Mouse (Mus musculus) megakaryocyte, embryonic 14.5 days (primary cell): ENCODE data around the gene Sh3bgrl3. TPM values are rescaled to one million over a fixed set of nuclear protein-coding genes. Genes with fewer than 3 reads are reported as not detected.

Experiments used
- H3K27me3 ChIP-seq: replicated peaks from 2 replicates; pipeline ENCODE3; 2012; ENCODE audit warnings: inconsistent platforms
- H3K36me3 ChIP-seq: replicated peaks from 2 replicates; pipeline ENCODE3; 2012; ENCODE audit warnings: low read length, inconsistent platforms, mixed read lengths
- H3K4me1 ChIP-seq: 2 replicates; pipeline ENCODE4 v1.6.1; 2012; ENCODE audit warnings: inconsistent platforms
- H3K4me3 ChIP-seq: replicated peaks from 2 replicates; pipeline ENCODE3; 2012; ENCODE audit warnings: moderate library complexity, mild to moderate bottlenecking, inconsistent platforms
- H3K9me3 ChIP-seq: 2 replicates; pipeline ENCODE4 v1.6.1; 2012; ENCODE audit warnings: inconsistent platforms
- FLI1 ChIP-seq: IDR thresholded peaks from 2 replicates; pipeline ENCODE4 v1.6.1; 2012; ENCODE audit warnings: low read length, inconsistent platforms, mixed read lengths
- GATA1 ChIP-seq: IDR thresholded peaks from 3 replicates; pipeline ENCODE4 v1.6.1; 2012; ENCODE audit warnings: mixed read lengths, low read length, inconsistent platforms, borderline replicate concordance
- polyA plus RNA-seq: library from polyadenylated mRNA; stranded (reverse); fragments of >175 nt; gene quantifications from 2 replicates; pipeline ENCODE4 v1.2.3, GENCODE M21; 2012; ENCODE audit warnings: low replicate concordance; ENCODE audit not compliant: insufficient read depth

Sh3bgrl3 gene
- polyA plus RNA-seq, 1 experiment, result 1,646 TPM

GRCm38 (mm10) chr4:134113356-134113994, 15.1 kb downstream of the Sh3bgrl3 start:
- peaks cover 55% of the 10 kb centered on the region for H3K36me3 ChIP-seq

DNA sequence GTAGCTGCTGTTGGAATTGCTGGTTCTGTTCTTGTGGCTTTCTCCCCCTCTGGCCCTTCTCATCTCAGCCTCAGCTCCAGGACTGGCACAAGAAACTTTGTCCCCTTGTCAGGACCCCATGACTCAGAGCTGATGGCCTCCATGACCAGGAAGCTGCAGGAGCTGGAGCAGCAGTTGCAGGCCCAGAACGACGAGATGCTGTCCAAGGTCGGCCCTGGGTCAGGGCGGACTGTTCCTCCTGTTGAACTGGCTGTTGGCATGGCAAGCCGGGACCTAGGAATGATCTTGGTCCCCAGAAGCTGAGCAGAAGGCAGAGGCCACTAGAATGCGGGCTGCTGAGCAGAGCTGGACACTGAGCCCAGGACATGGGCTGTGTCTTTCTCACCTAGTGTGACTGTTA, 16.2 kb downstream of the Sh3bgrl3 start:
- Histone ChIP-seq H3K9me3 (no peaks in the 10 kb centered on the region), H3K36me3 (peaks cover 54% of the 10 kb centered on the region), H3K27me3 (no peaks in the 10 kb centered on the region), H3K4me3 (peak overlapping the region; percentile 85), H3K4me1 (peaks cover 100% of the 10 kb centered on the region)
- no peak for TF ChIP-seq GATA1
- TF ChIP-seq FLI1, result no peak

More at GRCm38 (mm10) chr4:134113356-134113994, 15.1 kb downstream of the Sh3bgrl3 start:
- H3K4me1 ChIP-seq, result peaks cover 100% of the 10 kb centered on the region
- H3K9me3 ChIP-seq, result no peaks in the 10 kb centered on the region
- no peaks in the 10 kb centered on the region for H3K27me3 ChIP-seq
- TF ChIP-seq FLI1 (no peak), GATA1 (no peak)
- H3K4me3 ChIP-seq, result peak overlapping the region; percentile 85

DNA sequence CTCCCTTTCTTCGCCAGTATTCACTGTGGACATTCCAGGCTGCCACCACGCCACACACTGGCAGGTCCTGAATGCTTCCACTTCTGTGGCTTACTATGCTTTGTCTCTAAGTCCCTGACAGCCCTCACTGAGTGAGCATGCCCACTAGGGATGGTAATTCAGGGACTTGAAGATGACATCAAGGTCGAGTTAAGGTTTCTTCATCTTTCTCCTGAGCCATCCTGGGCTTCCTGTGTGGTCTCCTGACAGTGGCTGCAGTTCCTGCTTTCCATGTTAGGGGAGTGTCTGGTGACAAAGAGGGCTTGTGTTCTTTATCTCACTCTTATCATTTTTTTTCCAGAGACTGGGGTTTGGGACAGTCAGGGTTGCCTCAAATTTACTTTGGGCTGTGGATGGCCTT, 17.9 kb downstream of the Sh3bgrl3 start:
- Histone ChIP-seq H3K36me3 (peaks cover 49% of the 10 kb centered on the region), H3K27me3 (no peaks in the 10 kb centered on the region), H3K4me1 (peaks cover 100% of the 10 kb centered on the region), H3K9me3 (no peaks in the 10 kb centered on the region), H3K4me3 (peak overlapping the region; percentile 64)
- TF ChIP-seq FLI1, result no peak
- no peak for TF ChIP-seq GATA1

GRCm38 (mm10) chr4:134108196-134108595, 20.4 kb downstream of the Sh3bgrl3 start:
- Histone ChIP-seq H3K36me3 (peaks cover 38% of the 10 kb centered on the region), H3K9me3 (no peaks in the 10 kb centered on the region), H3K27me3 (no peaks in the 10 kb centered on the region), H3K4me1 (peaks cover 91% of the 10 kb centered on the region), H3K4me3 (peak overlapping the region; percentile 79)
- TF ChIP-seq FLI1 (no peak), GATA1 (no peak)

GRCm38 (mm10) chr4:134107730-134108129, 20.9 kb downstream of the Sh3bgrl3 start:
- Histone ChIP-seq H3K27me3 (no peaks in the 10 kb centered on the region), H3K9me3 (no peaks in the 10 kb centered on the region), H3K4me3 (peak overlapping the region; percentile 79), H3K36me3 (peaks cover 35% of the 10 kb centered on the region), H3K4me1 (peaks cover 91% of the 10 kb centered on the region)
- TF ChIP-seq FLI1, result no peak

DNA sequence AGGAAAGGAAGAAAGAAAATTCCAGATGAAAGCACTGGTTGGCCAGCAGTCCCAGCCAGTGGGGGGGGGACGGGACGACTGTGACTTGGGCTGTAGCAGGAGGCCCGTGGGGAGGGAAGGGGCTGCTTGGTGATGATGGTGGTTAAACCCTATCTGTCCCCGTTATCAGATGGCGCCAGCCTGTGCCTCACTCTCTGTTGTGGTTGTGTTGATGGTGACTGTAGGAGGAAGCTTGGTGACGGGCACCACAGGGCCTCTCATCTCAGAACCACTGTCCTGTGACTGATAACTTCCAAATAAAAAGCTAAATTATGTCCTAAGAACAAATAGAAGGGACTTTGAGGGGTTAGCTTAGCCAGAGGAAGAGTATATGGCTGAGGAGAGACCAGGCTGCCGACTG, 22.5 kb downstream of the Sh3bgrl3 start:
- Histone ChIP-seq H3K27me3 (no peaks in the 10 kb centered on the region), H3K9me3 (no peaks in the 10 kb centered on the region), H3K36me3 (peaks cover 23% of the 10 kb centered on the region), H3K4me1 (peaks cover 83% of the 10 kb centered on the region), H3K4me3 (peak overlapping the region; percentile 83)
- no peak for TF ChIP-seq FLI1
- TF ChIP-seq GATA1, result peak; percentile 53; the same call in 1 of the 3 replicates

- H3K4me3 ChIP-seq, result peak overlapping the region; percentile 95
- H3K9me3 ChIP-seq, result no peaks in the 10 kb centered on the region
- peaks cover 1% of the 10 kb centered on the region for H3K36me3 ChIP-seq
- TF ChIP-seq GATA1 (no peak), FLI1 (no peak)
- no peaks in the 10 kb centered on the region for H3K27me3 ChIP-seq
- H3K4me1 ChIP-seq, result peaks cover 76% of the 10 kb centered on the region
Measured at GRCm38 (mm10) chr4:134102742-134103119, 25.9 kb downstream of the Sh3bgrl3 start.

DNA sequence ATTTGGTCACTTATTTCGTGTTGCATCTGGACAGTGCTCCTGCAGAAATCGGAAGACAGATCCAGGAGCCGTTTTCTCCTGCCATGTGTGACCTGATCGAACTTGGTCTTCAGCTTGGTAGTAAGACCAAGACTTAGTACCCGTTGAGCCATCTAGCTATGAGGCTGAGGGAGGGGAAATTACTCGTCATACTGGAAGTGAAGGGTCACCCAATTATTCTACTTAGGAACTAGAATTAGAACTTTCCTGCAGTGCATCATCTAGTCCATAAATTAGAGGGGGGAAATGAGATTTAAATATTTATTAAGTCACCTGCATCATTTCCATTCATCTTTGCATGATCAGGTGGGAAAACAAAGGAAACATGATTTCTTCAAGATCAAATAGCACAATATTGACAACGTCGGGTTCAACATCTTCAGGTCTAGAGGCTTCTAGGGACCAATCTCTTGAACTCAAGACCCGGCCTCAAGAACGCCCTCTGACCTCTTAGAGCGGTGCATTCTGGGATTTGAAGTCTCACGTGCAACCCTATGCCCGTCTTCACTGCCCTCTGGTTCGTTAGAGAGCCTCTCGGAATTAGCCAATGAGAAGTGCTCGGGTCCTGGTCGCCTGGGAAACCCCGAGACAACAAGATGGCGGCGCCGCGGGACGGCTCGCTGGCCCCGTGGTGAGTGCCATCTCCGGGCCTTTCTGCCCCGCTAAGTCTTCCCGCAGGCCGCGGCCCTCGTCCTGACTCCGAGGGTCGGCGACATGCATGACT, 26.4 kb downstream of the Sh3bgrl3 start, which contains the start of gene Ubxn11:
Gene Ubxn11 (plus strand): TSS at position 592 of the 763 bp plus-strand sequence.
- Histone ChIP-seq H3K4me1 (peaks cover 76% of the 10 kb centered on the region), H3K9me3 (no peaks in the 10 kb centered on the region), H3K27me3 (no peaks in the 10 kb centered on the region), H3K4me3 (peak within 1 kb of the TSS; percentile 95), H3K36me3 (no peaks in the 10 kb centered on the region)
- TF ChIP-seq GATA1 (no peak), FLI1 (no peak)

- H3K9me3 ChIP-seq, result no peaks in the 10 kb centered on the region
- H3K27me3 ChIP-seq, result no peaks in the 10 kb centered on the region
- H3K36me3 ChIP-seq, result no peaks in the 10 kb centered on the region
- H3K4me3 ChIP-seq, result no peak overlapping the region
- H3K4me1 ChIP-seq, result peaks cover 73% of the 10 kb centered on the region
- TF ChIP-seq GATA1 (no peak), FLI1 (no peak)
Measured at GRCm38 (mm10) chr4:134100245-134100644, 28.3 kb downstream of the Sh3bgrl3 start.

DNA sequence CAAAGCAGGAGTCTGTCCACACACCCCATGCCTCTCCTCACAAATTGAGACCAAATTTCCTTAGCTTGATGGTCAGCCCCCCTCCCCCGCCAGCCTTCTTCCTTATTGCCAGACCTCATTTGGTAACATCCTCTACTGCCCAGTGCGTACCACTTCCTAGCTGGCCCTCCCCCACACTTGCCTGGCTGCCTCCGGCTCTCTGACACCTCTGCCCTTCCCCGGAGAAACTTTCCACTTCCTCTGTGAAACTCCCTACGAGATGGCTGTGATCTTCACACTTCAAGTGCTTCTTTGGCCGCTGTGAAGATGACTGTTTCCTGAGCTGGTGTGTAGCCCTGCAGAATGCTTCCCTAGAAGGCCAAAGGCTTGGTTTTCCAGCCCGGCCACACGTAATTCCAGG, 30.0 kb downstream of the Sh3bgrl3 start:
- Histone ChIP-seq H3K9me3 (no peaks in the 10 kb centered on the region), H3K4me3 (peak overlapping the region; percentile 54), H3K27me3 (no peaks in the 10 kb centered on the region), H3K36me3 (peaks cover 1% of the 10 kb centered on the region), H3K4me1 (peaks cover 80% of the 10 kb centered on the region)
- TF ChIP-seq GATA1, result no peak
- TF ChIP-seq FLI1, result no peak
